Mouse (Mus musculus): ENCODE data around the gene Ifnl2.

Gene Ifnl2

DNA sequence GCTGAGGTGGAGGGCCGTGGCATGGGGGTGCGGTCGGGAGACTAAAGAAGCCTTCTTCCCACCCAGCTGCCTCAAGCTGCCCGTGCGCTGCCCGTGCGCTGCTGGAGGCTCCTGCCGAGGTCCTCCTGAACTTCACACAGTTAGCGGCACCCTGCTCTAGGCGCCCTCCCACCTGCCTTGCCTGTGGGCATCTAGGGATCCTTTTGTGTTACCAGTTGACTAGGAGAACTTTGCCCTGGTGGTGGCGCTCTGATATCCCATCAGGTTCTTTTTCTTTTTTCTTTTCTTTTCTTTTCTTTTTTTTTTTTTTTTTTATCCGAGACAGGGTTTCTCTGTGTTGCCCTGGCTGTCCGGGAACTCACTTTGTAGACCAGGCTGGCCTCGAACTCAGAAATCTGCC lies 19.4 kb downstream of the Ifnl2 start:
- DNase-seq (ENCODE audit: low read depth, low spot score): no peak

DNA sequence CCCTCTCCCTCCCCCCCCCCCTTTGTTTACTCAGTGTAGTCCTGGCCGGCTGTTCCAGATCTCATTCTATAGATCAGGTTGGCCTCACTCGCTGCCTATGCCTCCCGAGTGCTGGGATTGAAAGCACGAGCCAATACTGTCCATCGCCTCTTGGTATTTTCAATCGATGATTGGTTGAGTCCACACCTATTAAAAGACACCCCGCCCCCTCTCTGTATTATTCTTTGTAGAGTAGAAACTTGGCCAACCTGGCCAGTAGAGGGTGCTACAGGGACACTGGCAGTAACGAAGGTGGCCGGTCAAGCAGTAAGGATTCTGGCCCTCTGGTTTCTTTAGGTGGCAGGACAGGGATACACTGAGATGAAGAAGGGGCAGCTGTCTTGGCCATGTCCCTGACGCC lies 19.8 kb downstream of the Ifnl2 start:
- peak; percentile 61 for DNase-seq (ENCODE audit: low read depth, low spot score)

DNA sequence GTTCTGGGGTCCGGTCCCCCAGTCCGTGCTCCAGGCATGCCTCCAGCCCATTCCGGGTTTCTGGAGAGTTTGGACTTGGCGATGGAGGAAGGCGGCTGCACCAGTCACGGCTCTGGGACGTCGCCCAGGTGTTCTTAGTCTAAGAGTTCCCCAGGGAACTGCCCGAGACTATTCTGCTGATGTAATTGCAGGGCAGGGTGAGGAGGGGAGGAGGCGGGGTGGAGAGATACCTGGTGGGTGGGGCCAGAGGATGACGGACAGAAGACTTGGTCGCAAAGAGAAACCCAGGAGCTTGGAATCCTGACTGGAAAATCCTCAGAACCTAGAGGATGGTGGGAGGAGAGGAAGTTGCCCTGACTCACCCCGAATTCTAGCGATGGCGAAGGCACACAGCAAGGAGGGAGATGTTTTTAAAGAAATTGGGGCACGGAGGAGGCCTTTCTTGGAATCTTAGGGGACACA lies 22.2 kb downstream of the Ifnl2 start:
- peak; percentile 33 for DNase-seq (ENCODE audit: low read depth, low spot score)

DNA sequence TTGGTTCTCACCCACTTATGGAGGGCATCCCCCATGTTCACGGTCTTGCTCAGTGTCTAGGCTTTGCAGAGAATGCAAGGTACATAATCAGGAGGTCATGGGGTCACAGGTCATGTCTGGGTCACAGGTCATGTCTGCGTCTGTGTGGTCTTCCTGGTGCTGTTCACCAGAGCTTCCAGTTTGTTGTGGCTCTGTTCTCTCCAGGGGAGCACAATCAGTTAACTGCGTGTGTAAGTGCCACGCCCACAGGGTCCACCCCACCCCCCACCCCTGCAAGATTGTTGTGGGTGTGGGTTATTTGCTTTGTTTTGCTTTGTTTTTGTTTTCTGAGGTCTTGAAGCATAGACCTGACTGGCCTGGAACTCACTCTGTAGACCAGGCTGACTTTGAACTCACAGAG lies 26.1 kb downstream of the Ifnl2 start:
- no peak for DNase-seq (ENCODE audit: low read depth, low spot score)

DNA sequence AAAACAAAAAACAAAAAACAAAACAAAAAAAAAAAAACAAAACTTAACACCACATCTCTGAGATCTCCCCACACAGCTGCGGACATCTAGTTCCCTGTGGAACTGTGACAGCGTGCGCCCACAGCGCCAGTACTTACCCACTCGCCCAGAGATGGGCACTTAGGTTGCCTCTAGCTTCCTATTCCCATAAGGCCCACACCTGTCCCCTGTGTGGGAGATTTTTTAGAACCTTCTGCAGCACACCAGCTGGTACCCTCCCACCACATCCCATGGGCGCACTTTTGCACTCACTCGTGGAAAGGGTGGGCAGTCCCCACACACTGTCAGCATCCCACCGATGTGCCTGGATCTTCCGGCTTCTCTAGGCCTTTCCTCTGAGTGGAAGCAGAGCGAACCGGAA lies 27.4 kb downstream of the Ifnl2 start:
- no peak for DNase-seq (ENCODE audit: low read depth, low spot score)

DNA sequence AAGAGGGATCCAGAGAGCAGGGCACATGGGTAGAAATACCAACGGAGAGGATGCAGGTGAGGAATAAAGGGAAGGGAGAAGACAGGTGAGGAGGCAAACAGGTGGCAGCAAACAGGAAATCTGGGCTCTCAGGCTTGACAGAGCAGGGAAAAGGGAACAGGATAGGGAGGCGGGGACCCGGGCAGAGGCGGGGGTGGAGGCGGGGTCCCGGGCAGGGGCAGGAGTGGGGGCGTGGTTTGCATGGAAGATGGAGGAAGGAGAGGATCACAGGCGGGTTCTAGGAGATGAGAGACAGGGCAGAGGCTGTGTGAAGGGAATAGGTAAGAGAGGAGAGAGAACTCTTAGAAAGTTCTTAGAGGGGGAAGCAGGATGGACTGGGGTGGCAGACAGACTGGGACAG lies 31.4 kb downstream of the Ifnl2 start:
- no peak for DNase-seq (ENCODE audit: low read depth, low spot score)

DNA sequence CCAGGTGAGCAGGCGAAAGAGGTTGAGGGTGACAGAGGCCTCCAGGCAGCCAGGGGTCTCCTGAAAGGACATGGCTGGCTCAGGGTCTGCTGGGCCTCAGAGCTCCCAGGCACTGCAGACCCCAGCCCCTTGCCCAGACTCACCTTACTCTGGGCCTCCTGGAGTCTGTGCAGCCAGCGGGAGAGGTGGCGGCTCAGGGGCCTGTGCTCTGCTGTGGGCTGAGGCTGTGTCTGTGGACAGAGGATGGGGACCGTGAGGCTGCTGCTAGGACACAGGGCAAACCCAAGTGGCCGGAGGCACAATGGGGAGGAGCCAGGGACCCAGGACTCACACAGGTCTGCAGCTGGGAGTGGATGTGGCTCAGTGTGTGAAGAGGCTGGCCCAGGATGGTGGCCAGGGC lies 32.9 kb downstream of the Ifnl2 start:
- no peak for DNase-seq (ENCODE audit: low read depth, low spot score)

DNA sequence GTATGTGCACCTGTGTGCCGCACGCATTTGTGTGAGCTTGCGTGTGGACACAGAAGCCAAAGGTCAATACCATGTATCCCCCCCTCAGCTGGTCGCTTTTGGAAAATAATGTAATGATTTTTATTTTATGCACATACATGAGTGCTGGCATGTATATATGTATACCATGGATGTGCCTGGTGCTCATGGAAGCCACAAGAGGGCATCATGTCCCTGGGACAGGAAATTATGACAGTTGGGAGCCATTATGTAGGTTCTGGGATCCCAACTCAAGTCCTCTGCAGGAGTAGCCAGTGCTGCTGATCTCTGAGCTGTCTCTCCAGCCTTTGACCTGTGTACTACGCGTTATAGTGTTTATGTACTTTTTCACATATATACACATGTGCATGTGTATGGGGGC lies 34.1 kb downstream of the Ifnl2 start:
- DNase-seq (ENCODE audit: low read depth, low spot score): no peak

DNA sequence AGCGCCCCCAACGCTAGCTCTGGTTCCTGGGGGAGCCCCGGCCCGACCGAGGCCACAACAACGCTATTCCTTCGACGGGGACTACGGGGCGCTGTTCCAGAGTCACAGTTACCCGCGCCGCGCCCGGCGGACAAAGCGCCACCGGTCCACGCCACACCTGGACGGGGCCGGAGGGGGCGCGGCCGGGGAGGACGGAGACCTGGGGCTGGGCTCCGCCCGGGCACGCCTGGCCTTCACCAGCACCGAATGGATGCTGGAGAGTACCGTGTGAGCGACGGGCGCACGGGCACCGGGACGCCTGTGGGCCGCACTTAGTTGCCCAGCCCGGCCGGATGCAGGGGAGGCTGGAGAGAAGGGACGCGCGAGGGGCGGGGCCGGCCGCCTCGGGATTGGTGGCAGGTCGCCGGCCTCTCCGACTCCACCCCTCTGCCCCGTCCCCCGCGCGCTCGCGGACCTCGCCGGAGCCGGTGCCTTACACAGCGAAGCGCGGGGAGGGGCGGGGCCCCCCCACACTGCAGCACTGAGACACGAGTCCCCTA lies 43.0 kb downstream of the Ifnl2 start:
- DNase-seq (ENCODE audit: low read depth, low spot score): peak; percentile 54

DNA sequence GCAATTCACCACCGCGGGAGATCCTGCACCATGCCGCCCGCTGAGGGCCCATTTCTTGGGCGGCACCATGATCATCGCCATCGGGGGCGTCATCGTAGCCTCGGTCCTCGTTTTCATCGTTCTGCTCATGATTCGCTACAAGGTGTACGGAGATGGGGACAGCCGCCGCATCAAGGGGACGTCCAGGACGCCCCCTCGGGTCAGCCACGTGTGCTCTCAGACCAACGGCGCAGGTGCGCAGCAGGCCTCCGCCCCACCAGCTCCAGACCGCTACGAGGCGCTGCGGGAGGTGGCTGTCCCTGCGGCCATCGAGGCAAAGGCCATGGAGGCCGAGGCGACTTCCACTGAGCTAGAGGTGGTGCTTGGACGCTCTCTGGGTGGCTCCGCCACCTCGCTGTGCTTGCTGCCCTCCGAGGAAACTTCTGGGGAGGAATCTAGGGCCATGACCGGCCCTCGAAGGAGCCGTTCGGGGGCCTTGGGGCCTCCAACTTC lies 43.5 kb downstream of the Ifnl2 start:
- DNase-seq (ENCODE audit: low read depth, low spot score): no peak

DNA sequence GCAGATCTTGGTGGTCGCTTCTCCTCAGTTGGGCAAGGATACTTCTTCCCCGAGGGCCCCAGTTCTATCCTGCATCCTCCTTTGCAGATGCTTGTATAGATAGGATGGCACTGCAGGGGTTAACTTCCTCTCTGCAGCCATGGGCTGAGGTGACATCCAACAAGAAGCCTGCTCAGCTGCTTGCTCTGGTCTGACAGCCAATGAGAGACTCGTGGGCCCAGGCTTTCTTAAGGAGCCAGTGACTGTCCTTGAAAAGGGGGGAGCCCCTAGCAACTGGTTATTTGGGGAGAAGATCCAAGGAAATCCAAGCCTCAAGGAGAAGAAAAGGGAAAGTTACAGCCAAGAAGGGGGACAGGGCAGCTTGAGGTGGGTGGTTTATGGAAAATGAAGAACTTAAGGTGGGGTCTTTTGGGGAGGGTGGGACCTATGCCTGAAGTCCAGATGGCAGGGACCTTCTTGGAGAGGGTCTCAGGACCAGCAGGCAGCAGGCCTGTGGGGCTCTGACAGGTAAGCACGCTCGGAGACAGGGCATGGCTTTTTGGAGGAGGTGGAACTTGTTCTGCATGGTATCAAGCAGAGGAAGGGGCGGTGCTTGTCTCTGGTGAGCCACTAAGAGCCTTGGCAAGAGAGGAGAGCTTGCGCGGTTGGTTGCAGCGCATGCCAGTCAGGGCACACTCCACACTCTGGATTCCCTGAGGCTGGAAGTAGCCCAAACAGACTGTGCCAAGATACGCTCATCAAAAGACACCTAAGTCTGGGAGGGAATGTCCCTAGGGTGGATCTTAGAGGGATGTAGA lies 45.6 kb downstream of the Ifnl2 start:
- DNase-seq (ENCODE audit: low read depth, low spot score): peak; percentile 43

DNA sequence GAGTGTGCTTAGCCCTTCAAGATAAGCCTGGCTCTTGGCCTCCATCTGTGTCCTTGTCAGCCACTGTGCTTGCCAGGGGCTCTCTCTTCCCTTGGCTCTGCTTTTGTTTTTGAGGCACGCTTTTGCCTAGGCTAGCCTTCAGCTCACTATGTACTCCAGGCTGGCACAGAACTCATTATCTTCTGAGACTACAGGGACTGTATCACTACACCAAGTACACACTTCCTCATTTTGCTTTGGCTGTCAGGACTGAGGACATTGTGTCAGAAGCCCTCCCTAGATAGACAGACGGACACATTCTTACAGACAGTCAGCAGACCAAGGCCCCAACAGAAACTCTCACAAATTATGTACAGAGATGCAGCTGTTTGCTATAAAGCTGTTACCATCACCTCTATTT lies 47.5 kb downstream of the Ifnl2 start:
- DNase-seq (ENCODE audit: low read depth, low spot score): no peak

DNA sequence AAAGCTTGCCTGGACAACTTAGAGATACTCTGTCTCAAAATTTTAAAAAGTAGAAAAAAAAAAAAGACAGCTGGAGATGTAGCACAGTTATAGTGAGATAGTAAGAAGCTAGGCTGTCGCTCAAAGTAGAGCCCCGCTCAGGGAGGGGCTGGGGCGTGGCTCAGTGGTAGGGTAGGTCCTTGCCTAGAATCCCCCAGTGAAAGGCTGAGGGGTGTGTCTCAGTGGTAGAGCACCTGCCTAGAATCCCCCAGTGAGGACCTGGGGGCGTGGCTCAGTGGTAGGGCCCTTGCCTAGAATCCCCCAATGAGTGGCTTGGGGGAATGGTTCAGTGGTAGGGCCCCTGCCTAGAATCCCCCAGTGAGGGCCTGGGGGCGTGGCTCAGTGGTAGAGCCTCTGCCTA lies 49.9 kb downstream of the Ifnl2 start:
- no peak for DNase-seq (ENCODE audit: low read depth, low spot score)

Measured in mesoderm, embryonic 11.5 days (tissue).